Mouse (Mus musculus) liver, postnatal 0 days (tissue): ENCODE data around the gene Vac14.

Experiments
- CTCF ChIP-seq: sonication (generic); IDR thresholded peaks from 2 replicates; pipeline ENCODE4 v1.5.1; 2016; ENCODE audit warnings: antibody characterized with exemption, low read depth
- EP300 ChIP-seq: IDR thresholded peaks from 2 replicates; pipeline ENCODE4 v1.6.1; 2016; ENCODE audit warnings: antibody characterized with exemption, low read depth, mild to moderate bottlenecking

DNA sequence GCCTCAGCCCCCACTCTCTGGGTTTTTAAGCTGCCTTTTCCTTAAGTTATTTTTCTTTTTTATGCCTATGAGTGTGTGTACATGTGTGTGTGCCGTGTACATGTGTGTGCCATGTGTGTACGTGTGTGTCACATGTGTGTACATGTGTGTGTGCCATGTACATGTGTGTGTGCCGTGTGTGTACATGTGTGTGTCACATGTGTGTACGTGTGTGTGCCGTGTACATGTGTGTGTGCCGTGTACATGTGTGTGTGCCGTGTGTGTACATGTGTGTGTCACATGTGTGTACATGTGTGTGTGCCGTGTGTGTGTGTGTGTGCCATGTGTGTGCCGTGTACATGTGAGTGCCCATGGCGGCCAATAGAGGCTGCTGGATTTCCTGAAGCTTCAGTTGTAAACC is 126.8 kb downstream of the Vac14 start:
- TF ChIP-seq CTCF = no peak
- TF ChIP-seq EP300 = no peak
